Mouse (Mus musculus) adrenal gland (tissue): Measurements from ENCODE around the gene Tnrc6b.

ENCODE experiments used
- intact Hi-C: fragments of 180-260 bp; cut with DNase I; formaldehyde crosslinking; loops from one replicate; pipeline ENCODE4 v1.15.1; 2025
- microRNA-seq, 2 experiments: library from miRNA; unstranded; fragments of <30 nt; microRNA quantifications; one replicate each; pipeline ENCODE4; 2019

The Tnrc6b gene

DNA sequence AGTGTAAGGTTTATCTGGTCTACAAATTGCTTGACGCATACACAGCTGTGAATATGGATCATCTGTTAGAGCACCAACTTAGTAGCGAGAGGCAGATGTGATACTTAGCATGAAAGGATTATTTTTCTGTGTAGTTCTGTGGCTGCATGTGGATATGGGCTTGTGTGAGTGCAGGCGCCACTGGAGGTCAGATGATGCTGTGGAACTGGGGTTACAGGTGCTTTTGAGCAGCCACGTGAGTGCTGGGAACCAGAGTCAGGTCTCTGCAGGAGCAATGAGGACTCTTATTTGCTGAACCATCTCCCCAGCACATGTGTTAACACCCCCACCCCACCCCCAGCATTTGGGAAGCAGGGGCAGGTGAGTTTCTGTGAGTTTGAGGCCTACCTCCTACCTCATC is 238.3 kb downstream of the Tnrc6b start:
- intact Hi-C loops, result loop anchor here (5.0 kb wide), 1 partner anchor 242 kb away; no protein-coding TSS in a partner anchor

DNA sequence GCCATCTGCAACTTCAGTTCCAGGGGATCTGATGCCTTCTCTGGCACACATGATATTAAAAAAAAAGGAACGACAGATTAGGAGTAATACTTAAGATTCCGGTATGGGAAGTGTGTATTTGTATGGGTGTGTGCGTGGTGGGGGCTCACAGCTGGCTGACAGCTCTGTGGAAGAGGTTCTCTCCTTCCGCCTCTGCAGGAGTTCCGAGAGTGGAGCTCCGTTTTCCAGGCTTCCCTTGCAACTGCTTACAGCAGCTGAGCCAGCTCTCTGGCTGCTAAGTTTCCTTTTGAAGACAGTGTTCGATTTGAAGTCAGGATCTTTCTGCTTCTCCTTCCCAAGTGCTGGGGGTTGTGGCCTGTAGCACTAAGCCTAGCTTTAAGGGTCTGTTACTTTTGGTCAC is 238.9 kb downstream of the Tnrc6b start:
- intact Hi-C loops, result no loop called here

DNA sequence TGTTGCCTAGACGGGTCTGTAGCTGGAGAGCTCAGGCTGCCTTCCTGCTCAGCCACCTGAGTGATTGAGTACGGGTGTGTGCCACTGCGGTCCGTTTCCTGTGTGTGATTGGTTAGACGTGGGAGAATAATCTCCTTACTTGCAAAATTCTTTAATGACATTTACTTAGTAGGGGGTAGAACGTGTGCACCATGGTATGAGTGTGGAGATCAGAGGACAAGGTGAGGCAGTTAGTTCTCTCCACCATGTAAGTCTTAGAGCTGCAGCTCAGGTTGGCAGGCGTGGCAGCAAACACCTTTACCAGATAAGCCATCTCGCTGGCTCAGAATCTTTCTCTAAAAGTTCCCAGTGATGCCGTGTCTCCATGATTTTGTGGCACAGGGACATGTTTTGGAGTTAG is 242.9 kb downstream of the Tnrc6b start:
- intact Hi-C loops, result no loop called here

DNA sequence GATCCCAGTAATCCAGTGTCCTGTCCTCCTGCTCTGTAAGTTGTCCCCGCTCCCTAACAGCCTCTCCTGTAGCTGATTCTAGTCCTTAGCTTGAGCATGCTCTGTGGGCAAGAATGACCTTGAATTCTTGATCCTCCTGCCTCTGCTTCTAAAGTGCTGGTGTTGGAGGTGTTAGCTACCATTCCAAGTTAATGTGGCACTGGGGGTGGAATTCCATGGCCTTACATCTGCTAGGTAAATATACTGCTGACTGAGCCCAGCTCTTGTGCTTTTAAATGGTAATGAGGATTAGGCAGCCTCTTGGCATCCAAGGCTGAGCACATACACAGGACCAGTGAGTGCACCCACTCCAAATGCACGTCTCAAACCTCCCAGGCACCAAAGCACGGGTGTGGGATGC is 243.7 kb downstream of the Tnrc6b start:
- intact Hi-C loops, result no loop called here

DNA sequence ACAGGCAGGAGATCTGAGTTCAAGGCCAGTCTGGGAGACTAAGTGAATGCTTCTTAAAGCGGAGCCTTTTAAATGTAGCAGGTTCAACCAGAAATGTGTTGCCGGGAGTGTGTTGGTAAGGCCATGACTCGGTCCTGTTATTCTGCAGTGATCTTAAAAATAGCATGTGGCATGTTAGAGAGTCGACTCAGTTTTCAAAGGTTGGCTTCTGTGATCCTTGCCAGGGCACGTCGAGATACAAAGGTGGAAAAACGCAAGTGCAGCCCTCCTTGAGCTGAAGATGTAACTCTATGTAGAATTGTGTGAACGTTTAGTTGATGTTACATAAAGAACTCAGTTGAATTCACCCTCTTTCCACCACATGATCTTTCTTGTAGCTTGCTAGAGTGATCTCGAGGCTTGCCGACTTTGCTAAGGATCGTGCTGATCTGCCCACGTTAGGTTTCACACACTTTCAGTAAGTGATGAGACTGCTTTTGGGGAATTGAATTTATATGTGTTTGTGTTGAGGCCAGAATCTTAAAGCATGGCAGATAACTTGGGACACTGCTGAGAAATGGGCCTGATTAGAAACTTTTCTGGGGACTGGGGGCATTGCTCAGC is 244.8 kb downstream of the Tnrc6b start:
- intact Hi-C loops, result no loop called here

DNA sequence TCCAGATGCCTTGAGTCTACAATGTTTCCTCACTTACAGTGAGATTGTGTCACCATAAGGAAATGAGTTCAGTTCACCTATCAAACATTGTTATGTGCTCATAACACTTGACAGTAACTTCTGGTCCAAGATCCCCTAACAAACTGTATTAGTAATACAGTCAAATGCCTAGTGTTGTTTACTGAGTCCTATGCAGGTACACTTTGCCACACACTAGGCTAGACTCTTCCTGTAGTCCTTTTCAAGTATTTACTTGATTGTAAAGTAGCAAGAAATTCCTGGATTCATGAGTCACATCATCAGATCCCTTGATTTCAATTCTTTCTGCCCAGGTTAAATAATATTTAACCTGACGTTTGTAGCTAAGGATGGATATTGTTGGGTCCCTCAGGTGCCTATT is 258.3 kb downstream of the Tnrc6b start:
- intact Hi-C loops, result no loop called here

DNA sequence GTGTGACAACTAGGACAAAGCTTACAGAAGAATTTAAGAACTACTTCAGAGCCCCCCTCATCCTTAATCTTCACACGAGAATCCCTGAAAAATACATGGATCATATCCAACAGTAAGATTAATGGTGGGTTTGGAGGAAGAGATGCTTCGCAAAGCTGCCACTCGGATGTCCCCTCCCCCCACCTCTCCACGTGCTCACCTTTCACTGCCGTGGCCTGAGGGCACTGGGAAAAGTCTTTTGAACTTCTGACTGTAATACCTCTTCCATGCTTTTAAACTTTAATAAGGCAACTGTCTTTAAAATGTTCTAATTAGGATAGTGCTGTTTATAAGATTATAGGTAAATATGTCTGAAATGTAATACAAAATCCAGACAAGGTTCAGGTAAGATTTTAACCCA is 263.2 kb downstream of the Tnrc6b start:
- intact Hi-C loops, result no loop called here

DNA sequence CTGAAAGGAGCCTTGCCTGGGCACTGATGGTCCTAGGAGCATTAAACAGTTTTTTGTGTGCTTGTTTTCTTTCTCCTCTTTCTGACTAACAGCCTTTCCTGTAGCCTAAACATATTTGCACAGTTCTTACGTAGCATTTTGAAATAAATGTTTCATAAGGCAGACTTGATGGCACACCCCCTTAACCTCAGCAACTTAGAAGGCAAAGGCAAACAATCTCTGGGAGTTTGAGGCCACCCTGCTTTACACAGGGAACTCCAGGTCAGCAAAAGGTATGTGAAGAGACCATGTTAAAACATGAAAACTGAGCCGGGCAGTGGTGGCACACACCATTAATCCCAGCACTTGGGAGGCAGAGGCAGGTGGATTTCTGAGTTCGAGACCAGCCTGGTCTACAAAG is 264.6 kb downstream of the Tnrc6b start:
- intact Hi-C loops, result no loop called here

DNA sequence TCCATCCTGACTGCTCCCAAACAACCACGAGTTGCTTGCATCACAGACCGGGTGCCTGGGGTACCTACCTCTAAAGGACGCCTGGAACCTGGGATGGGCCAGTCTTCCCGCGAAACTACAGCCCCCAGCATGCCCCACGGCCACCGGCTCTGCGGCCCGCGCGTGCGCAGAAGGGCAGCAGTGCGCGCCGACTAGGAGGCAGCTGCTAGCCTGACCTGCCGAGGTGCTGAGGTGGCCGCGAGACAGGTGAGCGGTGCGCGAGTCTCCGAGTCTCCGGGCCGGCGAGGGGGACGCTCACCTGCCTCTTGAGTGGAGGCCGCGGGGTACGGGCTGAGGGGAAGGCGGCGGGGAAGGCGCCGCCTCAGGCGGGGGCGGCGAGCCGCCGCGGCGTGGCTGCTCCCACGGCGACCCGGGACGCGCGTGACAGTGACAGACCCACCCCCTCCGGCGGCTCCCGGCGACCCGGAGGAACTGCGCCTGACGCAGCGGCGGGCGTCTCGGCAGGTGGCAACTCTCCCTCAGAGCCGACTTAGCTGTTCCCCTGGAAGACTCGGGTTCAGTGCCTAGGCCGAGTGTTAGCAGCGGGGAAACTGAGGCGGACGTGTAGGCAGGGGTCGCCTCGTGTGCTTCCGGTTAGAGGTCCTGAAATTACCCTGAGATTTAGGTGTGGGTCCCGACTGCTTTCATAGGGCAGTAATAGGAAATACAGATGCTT is 266.7 kb downstream of the Tnrc6b start, which contains the start of gene Sgsm3:
Gene Sgsm3 (plus strand): TSS at position 146 of the 715 bp plus-strand sequence.
- intact Hi-C loops, result no loop called here

DNA sequence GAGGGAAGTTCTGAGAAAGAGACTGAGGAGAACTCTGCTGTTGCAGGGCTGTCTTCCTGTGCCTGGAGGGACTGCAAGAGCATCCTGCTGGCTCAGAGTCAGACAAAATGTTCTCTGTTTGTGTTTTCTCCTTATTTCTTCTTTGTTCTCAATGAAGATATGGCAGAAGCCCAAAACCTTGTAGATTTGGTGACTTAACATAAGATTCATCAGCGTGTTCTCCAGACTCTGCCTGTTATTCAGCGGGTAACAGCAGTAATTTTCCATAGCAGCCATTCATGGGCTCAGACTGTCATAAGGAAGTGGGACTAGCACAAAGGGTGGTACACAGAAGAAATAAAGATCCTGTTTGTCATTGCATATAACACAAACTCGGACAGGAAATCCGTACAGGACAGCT is 268.5 kb downstream of the Tnrc6b start:
- intact Hi-C loops, result no loop called here

DNA sequence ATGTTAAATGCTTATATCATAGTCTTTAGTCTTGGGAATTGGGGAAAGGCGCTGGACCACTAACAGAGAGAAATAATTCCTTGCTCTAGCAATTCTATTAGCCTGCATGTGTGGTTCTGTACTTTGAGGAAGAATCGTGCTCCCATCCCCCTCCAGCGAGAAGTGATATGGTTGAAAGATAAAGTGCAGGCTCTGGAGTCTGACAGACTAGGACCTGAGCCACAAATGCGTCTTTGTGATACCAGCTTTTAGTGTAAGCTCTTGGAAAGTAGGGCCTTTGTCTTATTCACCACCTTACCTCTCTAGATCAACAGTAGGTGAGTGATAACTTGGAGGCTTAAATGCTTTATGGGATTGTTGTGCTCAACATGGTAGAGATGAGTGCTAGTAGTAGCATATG is 270.1 kb downstream of the Tnrc6b start:
- intact Hi-C loops, result no loop called here

DNA sequence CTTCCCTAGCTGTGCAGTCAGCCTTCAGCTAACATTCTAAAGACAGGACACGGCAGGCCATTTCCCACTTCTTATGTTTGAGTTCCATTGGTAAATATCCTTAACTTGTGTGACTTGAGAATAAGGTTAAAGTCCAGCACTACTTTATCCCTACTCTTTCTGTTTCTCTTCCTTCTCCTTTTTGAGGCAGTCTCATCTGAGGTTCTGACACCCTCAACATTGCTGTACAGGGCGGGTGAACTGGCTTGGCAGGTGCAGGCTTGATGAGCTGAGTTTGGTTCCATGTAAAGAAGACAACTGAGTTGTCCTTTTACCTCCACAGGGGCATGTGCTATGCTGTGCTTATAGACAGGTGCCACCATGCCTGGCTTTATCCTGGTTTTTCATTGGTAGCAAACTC is 272.2 kb downstream of the Tnrc6b start:
- intact Hi-C loops, result no loop called here

DNA sequence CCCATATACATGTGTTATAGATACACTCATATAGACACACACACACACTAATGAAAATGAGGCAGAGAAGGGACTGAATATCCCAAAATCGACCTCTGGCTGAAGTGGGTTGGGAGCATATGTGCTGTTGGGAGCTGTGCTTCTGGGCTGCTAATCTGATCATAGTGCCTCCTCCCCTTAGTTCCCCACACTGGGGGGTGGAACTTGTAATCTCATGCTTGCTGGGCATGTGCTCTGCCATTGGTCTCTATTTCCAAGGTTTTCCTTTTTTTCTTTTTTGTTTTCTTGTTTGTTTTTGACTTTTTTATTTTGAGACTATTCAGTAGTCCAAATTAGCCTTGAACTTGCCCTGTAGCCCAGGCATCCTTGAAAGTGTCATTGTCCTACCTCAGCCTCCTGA is 277.2 kb downstream of the Tnrc6b start:
- intact Hi-C loops, result no loop called here

DNA sequence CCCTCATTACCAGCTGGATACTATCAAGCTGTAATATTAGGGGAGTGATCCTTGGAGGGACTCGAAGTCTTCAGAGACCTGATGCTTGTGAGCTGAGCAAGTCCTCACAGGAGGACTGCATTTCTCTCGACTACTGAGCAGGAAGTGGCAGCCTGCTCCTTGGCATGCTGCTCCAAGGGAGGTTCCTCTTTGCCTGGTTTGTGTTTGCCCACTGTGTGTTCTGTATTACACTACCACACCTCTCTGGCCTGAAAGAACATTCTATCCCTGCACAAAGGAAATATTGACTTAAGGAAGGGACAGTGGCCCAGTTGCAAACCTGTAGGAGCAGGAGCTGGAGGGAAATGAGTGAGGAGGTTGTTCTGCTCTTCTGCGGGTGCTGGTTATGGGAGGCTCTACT is 278.6 kb downstream of the Tnrc6b start:
- intact Hi-C loops, result no loop called here

Small RNAs within 50 kb of the gene (microRNA-seq; reads per million reads assigned to microRNA genes)
- gene Mir5113, result 7.0 to 7.7 reads per million in 2 experiments
